Mouse (Mus musculus): ENCODE measurements around the gene Slc46a1. TPM values are rescaled to one million over a fixed set of nuclear protein-coding genes. Genes with fewer than 3 reads are reported as not detected.

The Slc46a1 gene
- total RNA-seq, 2 experiments from 2014 or later: 11.1 to 11.5 TPM

- no peak for TF ChIP-seq CTCF (IDR thresholded peaks at IDR 0.05)
- Histone ChIP-seq H3K27ac (no peak overlapping the region), H3K4me3 (no peak overlapping the region)
- DNase-seq (ENCODE audit: extremely low spot score in 1 of 2, low spot score in 2 of 2): no peak
- intact Hi-C loops (cut with DNase I): no loop called here
Observed at GRCm38 (mm10) chr11:78434052-78434451, 31.4 kb upstream of the Slc46a1 start.

- peak in 1 of 2 experiments; percentile 14 for DNase-seq (ENCODE audit: extremely low spot score in 1 of 2, low spot score in 2 of 2)
- TF ChIP-seq CTCF (IDR thresholded peaks at IDR 0.05): peak; percentile 54
- Histone ChIP-seq H3K4me3 (no peak overlapping the region), H3K27ac (no peak overlapping the region)
- intact Hi-C loops (cut with DNase I): loop anchor here (5.0 kb wide), 1 partner anchor 59 kb away; no protein-coding TSS in a partner anchor
Observed at GRCm38 (mm10) chr11:78435776-78436349, 29.6 kb upstream of the Slc46a1 start.

GRCm38 (mm10) chr11:78437182-78437581 lies 28.3 kb upstream of the Slc46a1 start:
- Histone ChIP-seq H3K4me3 (no peak overlapping the region), H3K27ac (no peak overlapping the region)
- TF ChIP-seq CTCF (IDR thresholded peaks at IDR 0.05): no peak
- intact Hi-C loops (cut with DNase I): loop anchor here (5.0 kb wide), 1 partner anchor 60 kb away; no protein-coding TSS in a partner anchor
- no peak for DNase-seq (ENCODE audit: extremely low spot score in 1 of 2, low spot score in 2 of 2)

- DNase-seq (ENCODE audit: extremely low spot score in 1 of 2, low spot score in 2 of 2): no peak
- Histone ChIP-seq H3K27ac (no peak overlapping the region), H3K4me3 (no peak overlapping the region)
- intact Hi-C loops (cut with DNase I): loop anchor here (5.0 kb wide), 1 partner anchor 61 kb away; no protein-coding TSS in a partner anchor
- no peak for TF ChIP-seq CTCF (IDR thresholded peaks at IDR 0.05)
Observed at GRCm38 (mm10) chr11:78438399-78438930, 27.0 kb upstream of the Slc46a1 start.

GRCm38 (mm10) chr11:78443115-78443514 lies 22.4 kb upstream of the Slc46a1 start:
- no peak for TF ChIP-seq CTCF (IDR thresholded peaks at IDR 0.05)
- intact Hi-C loops (cut with DNase I): no loop called here
- DNase-seq (ENCODE audit: extremely low spot score in 1 of 2, low spot score in 2 of 2): no peak
- Histone ChIP-seq H3K4me3 (no peak overlapping the region), H3K27ac (no peak overlapping the region)

GRCm38 (mm10) chr11:78447168-78447567 lies 18.3 kb upstream of the Slc46a1 start:
- no peak for DNase-seq (ENCODE audit: extremely low spot score in 1 of 2, low spot score in 2 of 2)
- H3K27ac ChIP-seq: no peak overlapping the region
- no peak for TF ChIP-seq CTCF (IDR thresholded peaks at IDR 0.05)
- H3K4me3 ChIP-seq: no peak overlapping the region
- intact Hi-C loops (cut with DNase I): no loop called here

GRCm38 (mm10) chr11:78448242-78448641 lies 17.3 kb upstream of the Slc46a1 start:
- intact Hi-C loops (cut with DNase I): no loop called here
- no peak overlapping the region for H3K27ac ChIP-seq
- TF ChIP-seq CTCF (IDR thresholded peaks at IDR 0.05): no peak
- DNase-seq (ENCODE audit: extremely low spot score in 1 of 2, low spot score in 2 of 2): no peak
- H3K4me3 ChIP-seq: no peak overlapping the region

GRCm38 (mm10) chr11:78450337-78450736 lies 15.2 kb upstream of the Slc46a1 start:
- intact Hi-C loops (cut with DNase I): loop anchor here (5.0 kb wide), 1 partner anchor 88 kb away; no protein-coding TSS in a partner anchor
- no peak for TF ChIP-seq CTCF (IDR thresholded peaks at IDR 0.05)
- no peak for DNase-seq (ENCODE audit: extremely low spot score in 1 of 2, low spot score in 2 of 2)
- no peak overlapping the region for H3K4me3 ChIP-seq
- H3K27ac ChIP-seq: no peak overlapping the region

GRCm38 (mm10) chr11:78453675-78454074 lies 11.8 kb upstream of the Slc46a1 start:
- DNase-seq (ENCODE audit: extremely low spot score in 1 of 2, low spot score in 2 of 2): peak; percentile 40 to 57
- intact Hi-C loops (cut with DNase I): loop anchor here (5.0 kb wide), 1 partner anchor 91 kb away; no protein-coding TSS in a partner anchor
- peak; percentile 98 for TF ChIP-seq CTCF (IDR thresholded peaks at IDR 0.05)
- Histone ChIP-seq H3K4me3 (no peak overlapping the region), H3K27ac (no peak overlapping the region)

GRCm38 (mm10) chr11:78454276-78454675 lies 11.2 kb upstream of the Slc46a1 start:
- Histone ChIP-seq H3K27ac (no peak overlapping the region), H3K4me3 (no peak overlapping the region)
- no peak for TF ChIP-seq CTCF (IDR thresholded peaks at IDR 0.05)
- DNase-seq (ENCODE audit: extremely low spot score in 1 of 2, low spot score in 2 of 2): no peak
- intact Hi-C loops (cut with DNase I): loop anchor here (5.0 kb wide), 1 partner anchor 92 kb away; no protein-coding TSS in a partner anchor

GRCm38 (mm10) chr11:78455308-78455707 lies 10.2 kb upstream of the Slc46a1 start:
- no peak overlapping the region for H3K4me3 ChIP-seq
- DNase-seq (ENCODE audit: extremely low spot score in 1 of 2, low spot score in 2 of 2): peak in 1 of 2 experiments; percentile 31
- intact Hi-C loops (cut with DNase I): no loop called here
- TF ChIP-seq CTCF (IDR thresholded peaks at IDR 0.05): peak; percentile 66
- H3K27ac ChIP-seq: no peak overlapping the region

- Histone ChIP-seq H3K4me3 (no peak overlapping the region), H3K27ac (no peak overlapping the region)
- intact Hi-C loops (cut with DNase I): no loop called here
- no peak for DNase-seq (ENCODE audit: extremely low spot score in 1 of 2, low spot score in 2 of 2)
- TF ChIP-seq CTCF (IDR thresholded peaks at IDR 0.05): no peak
Observed at GRCm38 (mm10) chr11:78458740-78459139, 6.8 kb upstream of the Slc46a1 start.

- TF ChIP-seq CTCF (IDR thresholded peaks at IDR 0.05): peak; percentile 26
- Histone ChIP-seq H3K27ac (no peak overlapping the region), H3K4me3 (no peak overlapping the region)
- intact Hi-C loops (cut with DNase I): no loop called here
- no peak for DNase-seq (ENCODE audit: extremely low spot score in 1 of 2, low spot score in 2 of 2)
Observed at GRCm38 (mm10) chr11:78461894-78462293, 3.6 kb upstream of the Slc46a1 start.

Measured in left cerebral cortex, adult 2 months (tissue).